Mouse (Mus musculus): ENCODE measurements around the gene Muc5b.

Muc5b gene

DNA sequence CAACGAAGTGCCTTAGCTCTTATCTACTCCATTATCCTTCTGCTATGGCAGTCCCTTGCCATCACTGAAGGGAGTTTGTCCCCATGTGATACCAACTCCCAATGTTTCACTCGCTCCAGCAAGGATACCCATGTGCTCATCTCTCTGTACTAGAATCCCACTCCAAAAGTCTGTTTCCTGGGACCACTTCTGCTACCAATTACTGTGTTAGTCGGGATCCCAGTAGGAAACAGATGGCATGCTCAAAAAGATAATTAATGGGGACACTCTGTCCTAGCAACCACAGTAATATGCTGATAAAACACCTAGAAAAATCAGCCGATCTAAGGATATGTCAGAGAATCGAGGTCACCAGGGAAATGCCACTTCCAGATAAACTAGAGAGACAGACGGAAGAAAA, 69.7 kb downstream of the Muc5b start:
- no peak for DNase-seq

DNA sequence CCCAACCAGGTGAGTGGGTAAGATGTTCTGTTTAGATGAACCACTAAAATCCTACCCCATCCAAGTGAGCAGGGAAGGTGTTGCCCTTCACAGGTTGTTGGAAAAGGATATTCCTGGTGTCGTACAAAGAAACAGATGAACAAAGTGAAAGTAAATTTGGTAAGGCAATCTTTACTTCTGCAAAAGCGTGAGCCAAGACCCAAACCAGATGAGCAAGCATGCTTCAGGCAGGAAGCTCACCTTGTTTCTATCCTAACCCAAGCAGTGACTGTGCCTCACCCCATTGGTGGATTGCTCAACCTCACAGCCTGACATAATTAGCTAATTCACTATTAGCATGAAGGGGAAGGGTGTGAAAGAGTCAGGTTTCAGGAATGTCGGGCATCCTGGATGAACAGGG, 72.4 kb downstream of the Muc5b start:
- no peak for DNase-seq

DNA sequence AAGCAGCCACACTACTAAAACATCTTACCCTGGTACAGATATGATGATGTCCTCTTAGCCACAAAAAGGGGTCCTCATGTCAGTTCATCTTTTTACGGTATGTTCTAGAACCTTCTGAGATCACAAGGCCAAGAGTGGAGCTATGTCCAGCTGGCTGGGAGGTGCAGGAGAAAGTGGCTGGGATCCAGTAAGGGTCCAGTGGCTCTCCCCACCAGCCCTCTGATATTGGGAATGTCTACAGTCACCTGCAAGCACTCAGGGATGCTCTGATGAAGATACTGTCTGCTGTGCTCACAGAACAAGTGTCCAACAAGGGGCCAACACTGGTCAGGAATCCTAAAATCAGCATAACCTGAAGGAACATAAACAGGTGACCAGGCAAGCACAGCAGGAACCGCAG, 79.5 kb downstream of the Muc5b start, which contains the start of gene Tollip:
TSS of gene Tollip (minus strand) at position 101 of the 400 bp plus-strand sequence.
- no peak for DNase-seq
